Mouse (Mus musculus): ENCODE results near the gene Trappc6a.

DNA sequence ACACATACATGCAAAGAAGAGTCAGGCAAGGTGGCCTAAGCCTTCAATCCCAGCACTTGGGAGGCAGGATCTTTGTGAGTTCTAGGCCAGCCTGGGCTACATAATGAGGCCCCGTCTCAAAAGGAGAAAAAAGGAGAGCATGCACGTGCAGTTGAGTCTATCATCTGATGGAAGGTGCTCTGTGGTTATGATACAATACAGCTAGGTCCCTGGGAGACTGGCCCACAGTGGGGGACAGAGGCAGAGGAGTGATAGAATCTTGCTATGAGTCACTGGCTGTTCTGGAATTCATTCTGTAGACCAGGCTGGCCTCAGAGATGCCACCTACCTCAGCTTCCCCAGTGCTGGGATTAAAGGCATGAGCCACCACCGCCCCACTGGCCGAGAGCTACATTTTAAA is 45.8 kb upstream of the Trappc6a start:
- TF ChIP-seq CTCF (IDR thresholded peaks at IDR 0.05), result no peak
- TF ChIP-seq POLR2A (IDR thresholded peaks at IDR 0.05; ENCODE audit: insufficient read depth, low read depth, low read length), result no peak
- no peak for TF ChIP-seq EP300 (IDR thresholded peaks at IDR 0.05; ENCODE audit: insufficient read depth, low read depth, low read length)

Data from heart, adult 2 months (tissue).